ENCODE assay signal across 8 mouse cellular contexts in the genomic region with DNA sequence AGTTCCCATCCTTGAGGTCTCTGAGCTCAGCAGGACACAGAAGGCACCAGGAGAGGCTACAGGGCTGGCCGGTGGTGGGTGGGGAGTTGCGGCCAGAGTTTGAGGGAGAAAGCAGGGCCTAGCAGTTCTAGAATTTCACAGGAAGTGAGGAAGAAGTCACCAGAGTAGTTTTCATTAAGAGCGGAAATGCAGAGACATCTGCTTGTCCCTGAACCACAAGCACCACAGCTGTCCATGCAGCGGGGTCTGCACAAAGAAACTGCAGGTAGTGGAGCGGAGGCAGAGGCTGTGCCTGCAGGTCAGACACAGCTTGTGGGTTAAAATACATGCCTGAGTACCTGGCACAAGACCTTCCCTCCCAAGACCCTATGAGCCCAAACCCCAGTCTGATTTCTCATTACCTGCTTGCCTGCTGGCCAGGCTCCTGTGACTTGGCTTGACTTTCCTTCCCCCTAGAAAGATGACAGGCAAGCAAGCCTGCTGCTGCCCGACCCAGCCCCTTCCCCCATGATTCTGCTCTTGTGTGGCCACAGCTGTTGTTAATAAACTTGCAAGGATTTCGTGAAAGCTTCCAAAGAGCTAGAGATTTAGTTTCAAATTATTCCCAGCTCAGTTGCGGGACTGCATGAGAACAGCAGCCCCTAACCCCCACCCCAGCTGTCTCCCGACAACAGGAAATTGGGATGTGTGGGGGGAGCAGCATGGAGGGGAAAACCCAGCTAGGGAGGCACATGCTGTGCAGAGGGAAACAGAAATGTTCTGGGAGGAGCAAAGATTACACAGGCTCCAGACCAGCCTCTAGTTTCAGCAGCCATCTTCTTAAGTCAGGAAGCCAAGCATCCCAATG. TPM values are rescaled to one million over a fixed set of nuclear protein-coding genes. Genes with fewer than 3 reads are reported as not detected.
DNase-seq lines count a peak whose midpoint lies in the region; ATAC-seq lines count a peak whose summit lies in the region.

No protein-coding gene starts in this region.

- no peak overlapping the region for H3K4me3 ChIP-seq in forebrain, embryonic 16.5 days (replicated peaks; ENCODE audit: low read length)
- H3K4me3 ChIP-seq in intestine, embryonic 14.5 days (ENCODE audit: low read depth, low read length) = 0 out of 2 replicates have a peak overlapping the region, but pooled peaks have one; percentile 4
- H3K4me3 ChIP-seq in limb, embryonic 15.5 days = peak overlapping the region; percentile 14; the same call in 1 of the 2 replicates
- no peak overlapping the region for H3K4me3 ChIP-seq in neural tube, embryonic 14.5 days (ENCODE audit: low read depth, low read length)

- peak overlapping the region; percentile 72 for H3K27ac ChIP-seq in forebrain, embryonic 16.5 days (ENCODE audit: low read length)
- peak overlapping the region; percentile 96 for H3K27ac ChIP-seq in intestine, embryonic 14.5 days (ENCODE audit: low read depth)
- peak overlapping the region; percentile 97 for H3K27ac ChIP-seq in limb, embryonic 15.5 days
- peak overlapping the region; percentile 67 for H3K27ac ChIP-seq in neural tube, embryonic 14.5 days (ENCODE audit: low read depth, low read length)

- 0 out of 2 replicates have a peak overlapping the region, but pooled peaks have one; percentile 22 for H3K9ac ChIP-seq in forebrain, embryonic 16.5 days (replicated peaks; ENCODE audit: low read depth, low read length)
- H3K9ac ChIP-seq in intestine, embryonic 14.5 days (ENCODE audit: low read length) = 0 out of 2 replicates have a peak overlapping the region, but pooled peaks have one; percentile 20
- H3K9ac ChIP-seq in limb, embryonic 15.5 days = 0 out of 2 replicates have a peak overlapping the region, but pooled peaks have one; percentile 4
- no peak overlapping the region for H3K9ac ChIP-seq in neural tube, embryonic 14.5 days (replicated peaks; ENCODE audit: low read depth, low read length)

- peak; percentile 6 to 25 for DNase-seq in spleen, postnatal 36 days (ENCODE audit: low spot score in 2 of 2)
- DNase-seq in spleen, postnatal 4 days (ENCODE audit: low spot score in 2 of 2) = no peak
- peak; percentile 73 for DNase-seq in intestine, embryonic 14.5 days (ENCODE audit: low spot score)
- DNase-seq in urinary bladder, postnatal 14 days (ENCODE audit: low spot score) = no peak
- no peak for DNase-seq in left cerebral cortex, adult 9 months (ENCODE audit: low spot score in 2 of 2)

- 62% methylated on average over 9 of the region's 9 CpGs for WGBS in forebrain, embryonic 16.5 days
- 29% methylated on average over 9 of the region's 9 CpGs for WGBS in intestine, embryonic 14.5 days
- WGBS in limb, embryonic 15.5 days = 14% methylated on average over 9 of the region's 9 CpGs
- WGBS in neural tube, embryonic 14.5 days = 47% methylated on average over 9 of the region's 9 CpGs

- H3K36me3 ChIP-seq in forebrain, embryonic 16.5 days (ENCODE audit: control insufficient read depth, insufficient read depth) = no peaks in the 10 kb centered on the region
- H3K36me3 ChIP-seq in intestine, embryonic 14.5 days (ENCODE audit: control insufficient read depth, insufficient read depth, low read length) = peaks cover 5% of the 10 kb centered on the region; the same call in 1 of the 2 replicates
- H3K36me3 ChIP-seq in limb, embryonic 15.5 days = peaks cover 14% of the 10 kb centered on the region; the same call in 1 of the 2 replicates
- no peaks in the 10 kb centered on the region for H3K36me3 ChIP-seq in neural tube, embryonic 14.5 days (ENCODE audit: control insufficient read depth, insufficient read depth, low read length)

- no peak for ATAC-seq in forebrain, embryonic 16.5 days
- ATAC-seq in intestine, embryonic 14.5 days (replicated peaks; ENCODE audit: low FRiP score, low TSS enrichment, low read depth) = peak; percentile 58; the same call in 1 of the 2 replicates
- ATAC-seq in limb, embryonic 15.5 days (ENCODE audit: insufficient number of reproducible peaks, low FRiP score, low TSS enrichment, low read depth) = peak; percentile 95
- ATAC-seq in neural tube, embryonic 14.5 days (ENCODE audit: low read depth) = no peak

- no peak overlapping the region for H3K4me2 ChIP-seq in forebrain, embryonic 16.5 days (ENCODE audit: low read length)
- H3K4me2 ChIP-seq in intestine, embryonic 14.5 days (ENCODE audit: low read length) = peak overlapping the region; percentile 40
- H3K4me2 ChIP-seq in limb, embryonic 15.5 days = peak overlapping the region; percentile 36
- H3K4me2 ChIP-seq in neural tube, embryonic 14.5 days (ENCODE audit: low read depth, low read length) = no peak overlapping the region

- H3K9me3 ChIP-seq in forebrain, embryonic 16.5 days (ENCODE audit: control insufficient read depth, low read length) = no peaks in the 10 kb centered on the region
- no peaks in the 10 kb centered on the region for H3K9me3 ChIP-seq in intestine, embryonic 14.5 days (ENCODE audit: control insufficient read depth, low read length)
- no peaks in the 10 kb centered on the region for H3K9me3 ChIP-seq in limb, embryonic 15.5 days
- H3K9me3 ChIP-seq in neural tube, embryonic 14.5 days (ENCODE audit: control insufficient read depth, low read length) = no peaks in the 10 kb centered on the region

- peaks cover 4% of the 10 kb centered on the region; the same call in 1 of the 2 replicates for H3K4me1 ChIP-seq in forebrain, embryonic 16.5 days (replicated peaks; ENCODE audit: control insufficient read depth, insufficient read depth, low read length)
- H3K4me1 ChIP-seq in intestine, embryonic 14.5 days (replicated peaks; ENCODE audit: control insufficient read depth, insufficient read depth, low read length) = peaks cover 22% of the 10 kb centered on the region
- peaks cover 33% of the 10 kb centered on the region for H3K4me1 ChIP-seq in limb, embryonic 15.5 days
- H3K4me1 ChIP-seq in neural tube, embryonic 14.5 days (ENCODE audit: control insufficient read depth, insufficient read depth, low read length) = no peaks in the 10 kb centered on the region; the same call in 1 of the 2 replicates

- H3K27me3 ChIP-seq in forebrain, embryonic 16.5 days (replicated peaks; ENCODE audit: control insufficient read depth, insufficient read depth, low read length) = no peaks in the 10 kb centered on the region
- H3K27me3 ChIP-seq in intestine, embryonic 14.5 days (replicated peaks; ENCODE audit: control insufficient read depth, insufficient read depth, low read length) = no peaks in the 10 kb centered on the region
- no peaks in the 10 kb centered on the region for H3K27me3 ChIP-seq in limb, embryonic 15.5 days
- no peaks in the 10 kb centered on the region for H3K27me3 ChIP-seq in neural tube, embryonic 14.5 days (ENCODE audit: control insufficient read depth, insufficient read depth, low read length)

RNA-seq across cellular contexts. Expression of gene Fscn1, which starts 40.7 kb away (rescaled TPM):
- polyA plus RNA-seq in forebrain, embryonic 16.5 days (2015; fragmentation: Nextera tagmentation; extraction: Ambion mirVana) = 541 and 600 TPM in 2 replicates
- 230 and 247 TPM in 2 replicates for polyA plus RNA-seq in intestine, embryonic 14.5 days (2014; fragmentation: Nextera tagmentation; extraction: Ambion mirVana)
- polyA plus RNA-seq in limb, embryonic 15.5 days (2015; fragmentation: Nextera tagmentation; extraction: Ambion mirVana) = 308 and 341 TPM in 2 replicates
- 428 and 502 TPM in 2 replicates for polyA plus RNA-seq in neural tube, embryonic 14.5 days (2014; fragmentation: Nextera tagmentation; extraction: Ambion mirVana)

Comparison
In these comparisons a context has a peak if more than half of its experiments do, and no peak if none do; other contexts are left out.
1. DNase-seq: peak in spleen, postnatal 36 days (2 of 2) and intestine, embryonic 14.5 days (single experiment); none in spleen, postnatal 4 days (0 of 2), urinary bladder, postnatal 14 days (single experiment) and left cerebral cortex, adult 9 months (0 of 2).
2. ATAC-seq: peak in intestine, embryonic 14.5 days (single experiment) and limb, embryonic 15.5 days (single experiment); none in forebrain, embryonic 16.5 days (single experiment) and neural tube, embryonic 14.5 days (single experiment).
3. H3K4me2 ChIP-seq: peak in intestine, embryonic 14.5 days (single experiment) and limb, embryonic 15.5 days (single experiment); none in forebrain, embryonic 16.5 days (single experiment) and neural tube, embryonic 14.5 days (single experiment).
4. H3K4me3 ChIP-seq: peak in intestine, embryonic 14.5 days (single experiment) and limb, embryonic 15.5 days (single experiment); none in forebrain, embryonic 16.5 days (single experiment) and neural tube, embryonic 14.5 days (single experiment).
5. Peak in every context shown above with its lines, with median percentiles within 50 percentile points of each other: H3K27ac ChIP-seq.